Mouse (Mus musculus) CD4-positive, CD25-positive, alpha-beta regulatory T cell, adult 9 weeks (primary cell): Measurements from ENCODE around the gene Clasp1. TPM values are rescaled to one million over a fixed set of nuclear protein-coding genes. Genes with fewer than 3 reads are reported as not detected.

Experiments
- polyA plus RNA-seq: library from polyadenylated mRNA; unstranded; fragments of 100-300 nt; shearing (Covaris generic); gene quantifications from one replicate; pipeline ENCODE4 v1.2.1, GENCODE M21; 2017

Clasp1 gene
- polyA plus RNA-seq: 38.5 TPM

GRCm38 (mm10) chr1:118388757-118389453, at the start of gene Clasp1:
Clasp1 (plus strand) TSS chr1:118389058.

GRCm38 (mm10) chr1:118627781-118628464, 239.1 kb downstream of the Clasp1 start, which contains the start of gene Tfcp2l1:
Tfcp2l1 (plus strand) TSS chr1:118627945.

Other genes starting within 250 kb of the Clasp1 start
- not detected for gene Gm29106, start 212.5 kb upstream of the Clasp1 start, polyA plus RNA-seq
- gene Tsn, start 77.3 kb upstream of the Clasp1 start, polyA plus RNA-seq: 245 TPM
- 86.9 TPM for gene Nifk, start 67.2 kb upstream of the Clasp1 start, polyA plus RNA-seq
- gene Tfcp2l1, start 238.9 kb downstream of the Clasp1 start, polyA plus RNA-seq: not detected